Mouse (Mus musculus) megakaryocyte progenitor cell, adult 5-6 weeks (primary cell): ENCODE data around the gene Gja3. TPM values are rescaled to one million over a fixed set of nuclear protein-coding genes. Genes with fewer than 3 reads are reported as not detected.
"Not testable (repeated sequence)": the region's sequence is repeated elsewhere in the genome, so short reads cannot be mapped to it uniquely, and the experiment has no call there.

Experiments
- ATAC-seq: replicated peaks from 2 replicates; pipeline ENCODE4 v1.8.0; 2016; ENCODE audit warnings: mild to moderate bottlenecking, moderate TSS enrichment, inconsistent platforms; ENCODE audit not compliant: poor library complexity
- total RNA-seq, 2 experiments: library from RNA; stranded (forward) in 1 of 2; stranded (reverse) in 1 of 2; fragments of 157-497, 149-512 nt in 1 of 2; fragments of 200-1000 nt in 1 of 2; gene quantifications; 2 replicates each; pipeline versions ENCODE4 v1.2.3 to v1.2.4; 2015 to 2017

Gja3 gene
- total RNA-seq, 2 experiments from 2014 or later, result not detected

DNA sequence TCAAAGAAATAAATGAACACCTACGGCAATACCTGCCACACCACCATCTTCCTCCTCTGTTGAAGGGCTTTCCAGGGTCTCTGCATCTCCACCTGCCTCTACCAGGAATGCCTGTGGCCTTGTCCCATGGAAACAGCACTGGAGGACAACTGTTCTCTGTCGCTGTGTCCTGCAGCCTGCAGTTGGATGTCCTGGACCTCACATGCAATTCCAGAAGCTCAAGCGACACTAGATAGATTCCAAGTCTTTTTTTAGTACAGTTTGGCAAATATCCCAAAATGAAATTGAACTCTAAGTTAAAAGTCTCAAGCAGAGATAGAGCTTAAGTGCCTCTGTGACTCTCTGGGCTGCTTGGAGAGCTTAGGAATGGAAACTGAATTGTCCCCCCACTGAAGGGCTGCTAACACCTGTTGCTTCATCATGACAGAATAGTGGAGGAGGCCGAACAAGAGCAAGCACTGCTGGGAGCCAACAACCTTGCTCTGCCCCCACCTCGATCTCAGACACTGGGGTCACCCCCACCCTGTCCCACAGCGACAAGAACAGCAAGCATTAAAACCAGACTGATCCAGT lies 22.9 kb downstream of the Gja3 start:
- ATAC-seq, result no peak

DNA sequence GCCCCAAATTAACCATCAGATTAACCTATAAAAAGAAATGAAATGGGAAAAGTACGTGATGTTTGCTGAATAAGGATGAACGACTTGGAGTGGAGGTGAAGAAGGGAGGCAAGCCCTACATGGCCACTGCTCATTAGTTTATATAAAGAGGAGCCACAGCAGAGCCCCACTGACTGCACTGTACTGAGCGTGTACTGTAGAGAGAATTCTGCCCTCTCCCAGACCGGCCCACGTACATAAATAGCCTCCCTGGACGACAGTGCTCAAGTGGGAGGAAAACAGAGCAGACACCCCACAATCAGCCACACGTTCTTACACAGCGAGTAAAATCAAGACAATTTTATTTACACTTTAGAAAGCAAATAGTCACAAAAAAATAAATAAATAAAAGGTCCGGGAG lies 23.8 kb downstream of the Gja3 start:
- ATAC-seq, result no peak

GRCm38 (mm10) chr14:57032850-57033249 lies 25.1 kb downstream of the Gja3 start:
- ATAC-seq, result no peak

- no peak for ATAC-seq
These were observed 39.5 kb downstream of the Gja3 start for GRCm38 (mm10) chr14:57018436-57018835.

DNA sequence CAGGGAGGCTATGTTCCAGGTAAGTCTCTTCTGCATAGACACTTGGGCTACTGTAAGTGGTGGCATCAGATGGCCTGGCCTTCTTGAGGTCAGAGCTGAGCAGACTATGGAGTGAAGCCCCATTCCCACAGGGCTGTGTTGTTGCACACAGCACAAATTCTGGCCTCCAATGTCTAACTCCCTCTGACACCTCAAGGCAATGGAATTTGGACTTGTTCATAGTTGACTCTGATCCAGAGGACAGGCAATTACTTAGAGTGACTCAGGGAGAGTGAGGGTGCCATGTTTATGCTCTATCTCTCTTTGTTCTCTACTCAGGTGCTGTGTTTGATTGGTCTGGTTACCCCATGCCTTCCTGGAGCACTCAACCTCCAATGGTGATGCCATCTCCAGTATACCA lies 41.1 kb downstream of the Gja3 start:
- ATAC-seq, result not testable (repeated sequence)

DNA sequence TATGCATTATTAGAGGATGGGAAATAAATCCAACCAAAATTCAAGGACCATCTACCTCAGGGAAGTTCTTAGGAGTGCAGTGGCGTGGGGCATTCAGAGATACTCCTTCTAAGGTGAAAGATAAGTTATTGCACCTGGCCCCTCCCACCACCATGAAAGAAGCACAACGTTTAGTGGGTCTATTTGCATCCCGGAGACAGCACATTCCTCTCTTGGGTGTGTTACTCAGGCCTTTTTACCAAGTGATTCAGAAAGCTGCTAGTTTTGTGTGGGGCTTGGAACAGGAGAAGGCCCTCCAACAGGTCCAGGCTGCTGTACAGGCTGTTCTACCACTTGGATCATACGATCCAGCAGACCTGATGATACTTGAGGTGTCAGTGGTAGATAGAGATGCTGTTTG lies 69.3 kb downstream of the Gja3 start:
- ATAC-seq, result no peak

Other genes with a start within 250 kb of the Gja3 start
- gene Zmym5, start 246.4 kb downstream of the Gja3 start, total RNA-seq (2015), result 22.1 and 27.1 TPM in 2 replicates
- gene Zmym5, start 246.4 kb downstream of the Gja3 start, total RNA-seq (2017), result 14.5 and 19.8 TPM in 2 replicates
- 68.5 and 70.2 TPM in 2 replicates for gene Zmym2, start 171.4 kb downstream of the Gja3 start, total RNA-seq (2015)
- gene Zmym2, start 171.4 kb downstream of the Gja3 start, total RNA-seq (2017), result 23.9 and 45.6 TPM in 2 replicates
- 0.10 TPM in 1 of 2 replicates, not detected in the other for gene Gjb2, start 46.6 kb upstream of the Gja3 start, total RNA-seq (2015)
- gene Gjb2, start 46.6 kb upstream of the Gja3 start, total RNA-seq (2017), result not detected in 2 replicates
- gene Gm4491, start 57.8 kb upstream of the Gja3 start, total RNA-seq (2015), result not detected in 2 replicates
- not detected in 2 replicates for gene Gm4491, start 57.8 kb upstream of the Gja3 start, total RNA-seq (2017)
- not detected in 2 replicates for gene Gjb6, start 75.5 kb upstream of the Gja3 start, total RNA-seq (2015)
- not detected in 2 replicates for gene Gjb6, start 75.5 kb upstream of the Gja3 start, total RNA-seq (2017)